Mouse (Mus musculus): ENCODE data around the gene Car10. TPM values are rescaled to one million over a fixed set of nuclear protein-coding genes. Genes with fewer than 3 reads are reported as not detected.

Gene Car10
- polyA plus RNA-seq, 1 experiment from 2014 or later = 47.7 TPM

GRCm38 (mm10) chr11:93103101-93103815 is 5.4 kb downstream of the Car10 start:
- Histone ChIP-seq H3K4me1 (peaks cover 16% of the 10 kb centered on the region), H3K9ac (no peak overlapping the region), H3K4me3 (peak overlapping the region; percentile 79), H3K27ac (no peak overlapping the region), H3K36me3 (replicated peaks) (no peaks in the 10 kb centered on the region), H3K4me2 (peak overlapping the region; percentile 92), H3K9me3 (no peaks in the 10 kb centered on the region), H3K27me3 (replicated peaks) (peaks cover 3% of the 10 kb centered on the region; the same call in 1 of the 2 replicates)
- 49% methylated on average over 3 of the region's 3 CpGs for WGBS
- no peak for ATAC-seq (replicated peaks)

GRCm38 (mm10) chr11:93109451-93109850 is 11.6 kb downstream of the Car10 start:
- Histone ChIP-seq H3K4me1 (no peaks in the 10 kb centered on the region), H3K4me3 (no peak overlapping the region), H3K27ac (no peak overlapping the region), H3K9ac (no peak overlapping the region), H3K27me3 (replicated peaks) (no peaks in the 10 kb centered on the region), H3K36me3 (replicated peaks) (no peaks in the 10 kb centered on the region), H3K9me3 (no peaks in the 10 kb centered on the region), H3K4me2 (no peak overlapping the region)
- WGBS = 72% methylated on average over 1 of the region's 1 CpGs
- ATAC-seq (replicated peaks) = no peak

- Histone ChIP-seq H3K9me3 (no peaks in the 10 kb centered on the region), H3K4me2 (no peak overlapping the region), H3K27me3 (replicated peaks) (no peaks in the 10 kb centered on the region), H3K9ac (no peak overlapping the region), H3K27ac (no peak overlapping the region), H3K36me3 (replicated peaks) (no peaks in the 10 kb centered on the region), H3K4me3 (no peak overlapping the region), H3K4me1 (no peaks in the 10 kb centered on the region)
- WGBS = 72% methylated on average over 10 of the region's 10 CpGs
- ATAC-seq (replicated peaks) = no peak
Measured at GRCm38 (mm10) chr11:93120766-93121415, 23.1 kb downstream of the Car10 start.

- Histone ChIP-seq H3K4me3 (no peak overlapping the region), H3K27ac (no peak overlapping the region), H3K4me2 (no peak overlapping the region), H3K9me3 (no peaks in the 10 kb centered on the region), H3K4me1 (no peaks in the 10 kb centered on the region), H3K9ac (no peak overlapping the region), H3K36me3 (replicated peaks) (no peaks in the 10 kb centered on the region), H3K27me3 (replicated peaks) (no peaks in the 10 kb centered on the region)
- no peak for ATAC-seq (replicated peaks)
- WGBS = 74% methylated on average over 4 of the region's 4 CpGs
Measured at GRCm38 (mm10) chr11:93123691-93124090, 25.9 kb downstream of the Car10 start.

- H3K9me3 ChIP-seq = no peaks in the 10 kb centered on the region
- no peak overlapping the region for H3K4me3 ChIP-seq
- no peak overlapping the region for H3K4me2 ChIP-seq
- 85% methylated on average over 3 of the region's 3 CpGs for WGBS
- H3K4me1 ChIP-seq = no peaks in the 10 kb centered on the region
- H3K27me3 ChIP-seq (replicated peaks) = no peaks in the 10 kb centered on the region
- no peaks in the 10 kb centered on the region for H3K36me3 ChIP-seq (replicated peaks)
- no peak overlapping the region for H3K27ac ChIP-seq
- H3K9ac ChIP-seq = no peak overlapping the region
- ATAC-seq (replicated peaks) = no peak
Measured at GRCm38 (mm10) chr11:93126466-93126865, 28.6 kb downstream of the Car10 start.

- Histone ChIP-seq H3K9ac (no peak overlapping the region), H3K36me3 (replicated peaks) (no peaks in the 10 kb centered on the region), H3K4me2 (no peak overlapping the region), H3K4me3 (no peak overlapping the region), H3K4me1 (no peaks in the 10 kb centered on the region), H3K27ac (no peak overlapping the region), H3K9me3 (no peaks in the 10 kb centered on the region), H3K27me3 (replicated peaks) (no peaks in the 10 kb centered on the region)
- 74% methylated on average over 2 of the region's 2 CpGs for WGBS
- no peak for ATAC-seq (replicated peaks)
Measured at GRCm38 (mm10) chr11:93128481-93128880, 30.7 kb downstream of the Car10 start.

GRCm38 (mm10) chr11:93137841-93138240 is 40.0 kb downstream of the Car10 start:
- WGBS = 93% methylated on average over 1 of the region's 1 CpGs
- no peak overlapping the region for H3K4me3 ChIP-seq
- no peaks in the 10 kb centered on the region for H3K4me1 ChIP-seq
- H3K27me3 ChIP-seq (replicated peaks) = no peaks in the 10 kb centered on the region
- no peaks in the 10 kb centered on the region for H3K9me3 ChIP-seq
- H3K36me3 ChIP-seq (replicated peaks) = no peaks in the 10 kb centered on the region
- ATAC-seq (replicated peaks) = no peak
- no peak overlapping the region for H3K27ac ChIP-seq
- no peak overlapping the region for H3K9ac ChIP-seq
- no peak overlapping the region for H3K4me2 ChIP-seq

GRCm38 (mm10) chr11:93141727-93142126 is 43.9 kb downstream of the Car10 start:
- no peaks in the 10 kb centered on the region for H3K36me3 ChIP-seq (replicated peaks)
- H3K9ac ChIP-seq = no peak overlapping the region
- H3K4me2 ChIP-seq = no peak overlapping the region
- H3K4me1 ChIP-seq = no peaks in the 10 kb centered on the region
- no peak overlapping the region for H3K4me3 ChIP-seq
- no peaks in the 10 kb centered on the region for H3K27me3 ChIP-seq (replicated peaks)
- ATAC-seq (replicated peaks) = no peak
- 74% methylated on average over 1 of the region's 1 CpGs for WGBS
- H3K9me3 ChIP-seq = no peaks in the 10 kb centered on the region
- no peak overlapping the region for H3K27ac ChIP-seq

GRCm38 (mm10) chr11:93144544-93144943 is 46.7 kb downstream of the Car10 start:
- no peak overlapping the region for H3K4me3 ChIP-seq
- no peaks in the 10 kb centered on the region for H3K4me1 ChIP-seq
- H3K27me3 ChIP-seq (replicated peaks) = no peaks in the 10 kb centered on the region
- H3K9me3 ChIP-seq = no peaks in the 10 kb centered on the region
- no peak for ATAC-seq (replicated peaks)
- no peak overlapping the region for H3K27ac ChIP-seq
- H3K9ac ChIP-seq = no peak overlapping the region
- no peaks in the 10 kb centered on the region for H3K36me3 ChIP-seq (replicated peaks)
- no peak overlapping the region for H3K4me2 ChIP-seq
- WGBS = 15% methylated on average over 2 of the region's 2 CpGs

GRCm38 (mm10) chr11:93154910-93155309 is 57.1 kb downstream of the Car10 start:
- Histone ChIP-seq H3K4me1 (no peaks in the 10 kb centered on the region), H3K36me3 (replicated peaks) (no peaks in the 10 kb centered on the region), H3K4me3 (no peak overlapping the region), H3K27me3 (replicated peaks) (no peaks in the 10 kb centered on the region), H3K4me2 (no peak overlapping the region), H3K27ac (no peak overlapping the region), H3K9me3 (no peaks in the 10 kb centered on the region), H3K9ac (no peak overlapping the region)
- 66% methylated on average over 3 of the region's 3 CpGs for WGBS
- no peak for ATAC-seq (replicated peaks)

- no peaks in the 10 kb centered on the region for H3K4me1 ChIP-seq
- no peak overlapping the region for H3K9ac ChIP-seq
- no peak overlapping the region for H3K27ac ChIP-seq
- H3K4me3 ChIP-seq = no peak overlapping the region
- H3K27me3 ChIP-seq (replicated peaks) = no peaks in the 10 kb centered on the region
- no peaks in the 10 kb centered on the region for H3K36me3 ChIP-seq (replicated peaks)
- ATAC-seq (replicated peaks) = no peak
- H3K4me2 ChIP-seq = no peak overlapping the region
- no peaks in the 10 kb centered on the region for H3K9me3 ChIP-seq
Measured at GRCm38 (mm10) chr11:93172430-93172829, 74.6 kb downstream of the Car10 start.

- H3K27me3 ChIP-seq (replicated peaks) = no peaks in the 10 kb centered on the region
- H3K4me2 ChIP-seq = no peak overlapping the region
- H3K4me3 ChIP-seq = no peak overlapping the region
- H3K4me1 ChIP-seq = no peaks in the 10 kb centered on the region
- H3K9me3 ChIP-seq = no peaks in the 10 kb centered on the region
- 96% methylated on average over 1 of the region's 1 CpGs for WGBS
- no peaks in the 10 kb centered on the region for H3K36me3 ChIP-seq (replicated peaks)
- no peak overlapping the region for H3K27ac ChIP-seq
- no peak for ATAC-seq (replicated peaks)
- H3K9ac ChIP-seq = no peak overlapping the region
Measured at GRCm38 (mm10) chr11:93173533-93174308, 75.9 kb downstream of the Car10 start.

Measured in midbrain, embryonic 15.5 days (tissue).